Mouse (Mus musculus) erythroblast, adult 5-6 weeks (primary cell): ENCODE data around the gene Trim80. TPM values are rescaled to one million over a fixed set of nuclear protein-coding genes. Genes with fewer than 3 reads are reported as not detected.

Experiments
- ATAC-seq: replicated peaks from 2 replicates; pipeline ENCODE4 v1.8.0; 2016; ENCODE audit warnings: moderate number of reproducible peaks, mild to moderate bottlenecking, moderate TSS enrichment, inconsistent platforms; ENCODE audit not compliant: poor library complexity, low FRiP score, severe bottlenecking
- total RNA-seq, 2 experiments: library from RNA; stranded (forward) in 1 of 2; stranded (reverse) in 1 of 2; fragments of 150-400 nt in 1 of 2; fragments of 200-764, 138-1000 nt in 1 of 2; gene quantifications; 2 replicates each; pipeline versions ENCODE4 v1.2.3 to v1.2.4; 2015 to 2017; ENCODE audit warnings: low replicate concordance in 2 of 2

The Trim80 gene
- total RNA-seq (2015; ENCODE audit: low replicate concordance) (not detected in 2 replicates), total RNA-seq (2017; ENCODE audit: low replicate concordance) (not detected in 2 replicates)

DNA sequence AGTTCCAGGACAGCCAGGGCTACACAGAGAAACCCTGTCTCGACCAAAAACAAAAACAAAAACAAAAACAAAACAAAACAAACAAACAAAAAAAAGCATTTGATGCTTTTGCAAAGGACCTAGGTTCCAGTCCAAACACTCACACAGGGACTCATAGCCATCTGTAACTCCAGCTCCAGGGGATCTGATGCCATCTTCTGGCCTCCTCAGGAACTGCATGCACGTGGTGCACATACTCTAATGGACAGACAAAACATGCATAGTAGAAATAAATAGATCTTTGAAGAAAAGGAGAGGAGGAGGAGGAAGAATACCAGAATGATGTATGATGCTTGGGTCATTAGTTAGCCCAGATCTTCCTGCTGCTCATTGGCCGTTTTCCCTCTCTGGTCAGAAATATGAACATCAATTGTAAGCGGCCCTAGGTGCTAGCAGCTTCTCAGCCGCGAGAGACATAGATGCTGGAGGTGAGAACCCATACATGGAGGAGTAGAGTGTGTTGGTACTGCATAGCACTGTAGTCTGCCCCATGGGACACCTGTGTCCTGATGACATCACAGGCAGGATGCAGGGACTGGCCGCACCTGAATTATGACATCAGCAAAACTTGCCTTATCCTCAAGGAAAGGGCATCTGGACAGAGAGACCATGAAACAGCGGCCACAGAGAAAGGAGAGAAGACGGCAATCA, at the start of gene Trim80:
Gene Trim80, plus strand, starts transcription at position 640 of the 690 bp plus-strand sequence.
- ATAC-seq = no peak

DNA sequence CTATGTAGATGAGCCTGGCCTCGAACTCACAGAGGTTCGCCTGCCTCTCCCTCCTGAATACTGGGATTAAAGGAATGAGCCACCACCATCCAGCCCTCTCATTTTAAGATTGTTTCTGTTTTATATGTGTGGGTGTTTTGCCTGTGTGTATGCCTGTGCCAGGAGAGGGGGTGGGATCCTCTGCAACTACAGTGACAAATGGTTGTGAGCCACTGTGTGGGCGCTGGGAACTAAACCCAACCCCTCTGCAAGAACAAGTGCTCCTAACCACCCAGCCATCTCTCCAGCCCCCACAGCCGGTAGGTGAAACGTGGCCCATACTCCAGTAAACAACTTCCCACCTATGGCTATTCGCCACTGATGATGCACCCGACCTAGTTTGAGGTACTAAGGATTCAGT, 49.0 kb upstream of the Trim80 start:
- ATAC-seq = no peak

DNA sequence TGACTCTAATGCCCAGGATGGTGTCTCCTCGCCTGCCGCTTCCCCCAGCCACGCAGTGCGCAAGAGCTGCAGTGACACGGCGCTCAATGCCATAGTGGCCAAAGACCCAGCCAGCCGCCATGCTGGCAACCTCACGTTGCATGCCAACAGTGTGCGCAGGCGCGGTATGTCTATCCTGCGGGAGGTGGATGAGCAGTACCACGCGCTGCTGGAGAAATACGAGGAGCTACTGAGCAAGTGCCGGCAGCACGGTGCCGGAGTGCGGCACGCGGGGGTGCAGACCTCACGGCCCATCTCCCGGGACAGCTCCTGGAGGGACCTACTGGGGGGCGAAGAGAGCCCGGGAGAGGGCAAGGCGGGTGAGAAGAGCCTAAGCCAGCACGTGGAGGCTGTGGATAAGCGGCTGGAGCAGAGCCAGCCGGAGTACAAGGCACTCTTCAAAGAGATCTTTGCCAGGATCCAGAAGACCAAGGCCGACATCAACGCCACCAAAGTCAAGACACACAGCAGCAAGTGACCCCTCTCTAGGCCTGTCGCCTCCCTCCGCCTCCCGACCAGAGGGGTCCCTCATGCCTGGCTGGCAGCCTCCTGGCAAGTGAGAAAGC, 46.5 kb upstream of the Trim80 start:
- no peak for ATAC-seq

DNA sequence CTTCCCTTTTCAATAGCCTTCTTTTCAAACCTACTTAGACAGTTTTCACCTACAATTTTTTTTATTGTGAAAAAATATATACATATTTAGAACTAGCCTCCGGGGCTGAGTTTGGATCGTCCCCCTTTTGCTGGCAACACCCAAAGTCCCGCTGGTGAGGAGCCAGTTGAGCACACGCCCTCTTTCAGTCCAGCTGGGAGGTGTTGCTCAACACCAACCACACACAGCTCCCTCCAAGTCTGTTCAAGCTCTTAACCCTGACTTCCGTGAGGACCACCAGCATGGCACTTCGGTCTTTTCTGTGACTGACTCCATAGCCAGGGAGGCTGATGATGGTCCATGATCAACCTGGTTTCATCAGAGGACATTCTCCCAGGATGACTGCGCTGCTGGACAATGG, 42.3 kb upstream of the Trim80 start:
- ATAC-seq = no peak

DNA sequence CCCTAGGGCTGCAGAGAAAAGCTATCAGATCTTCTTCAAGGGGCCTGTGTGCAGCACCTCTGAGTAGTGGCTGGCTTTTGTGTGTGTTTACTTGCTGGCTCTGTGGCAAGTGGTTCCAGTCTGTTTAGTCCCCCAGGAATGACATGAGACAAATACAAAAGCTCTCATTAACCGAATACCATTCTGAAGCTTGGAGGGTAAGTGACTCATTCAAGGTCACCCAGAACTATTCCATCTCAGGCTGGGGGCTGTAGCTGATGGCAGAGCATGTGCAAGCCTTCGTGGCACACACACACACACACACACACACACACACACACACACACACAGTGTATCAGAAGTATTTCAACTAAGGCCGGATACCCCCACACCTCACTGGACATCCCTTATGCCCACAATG, 40.2 kb upstream of the Trim80 start:
- no peak for ATAC-seq

DNA sequence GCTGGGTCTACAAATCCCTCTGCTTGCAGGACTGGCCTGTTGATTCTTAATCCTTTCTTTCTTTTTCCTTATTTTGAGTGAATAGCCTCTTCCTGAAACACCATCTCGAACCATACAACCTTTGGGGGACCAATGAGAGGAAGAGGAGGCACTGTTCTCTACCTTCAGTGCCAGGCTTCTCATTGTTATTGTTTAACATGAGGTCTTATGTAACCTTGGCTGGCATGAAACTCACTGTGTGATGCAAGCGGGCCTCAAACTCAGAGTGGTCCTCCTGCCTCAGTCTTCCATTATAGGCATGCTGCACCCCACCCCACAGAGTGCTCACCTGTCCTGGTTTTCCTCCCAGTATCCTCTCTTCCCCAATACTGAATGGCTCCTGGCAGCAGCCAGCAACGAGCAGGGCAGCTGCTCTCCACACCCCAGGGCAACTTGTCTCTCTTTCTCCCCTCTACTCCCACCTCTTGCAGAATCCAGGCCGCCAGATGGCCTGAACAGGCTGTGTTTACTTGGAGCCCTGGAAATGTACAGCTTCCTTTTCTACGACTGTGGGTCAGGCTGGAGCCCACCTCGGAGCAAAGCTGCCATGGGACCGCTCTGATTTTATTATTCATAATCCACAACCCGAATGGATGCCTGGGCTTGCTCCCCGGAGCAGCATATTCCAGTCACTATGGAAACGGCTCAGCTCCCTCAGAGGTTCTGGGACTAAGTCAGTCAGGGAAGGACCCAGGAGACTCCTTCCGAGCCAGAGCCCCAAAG, 39.5 kb upstream of the Trim80 start:
- ATAC-seq = no peak

DNA sequence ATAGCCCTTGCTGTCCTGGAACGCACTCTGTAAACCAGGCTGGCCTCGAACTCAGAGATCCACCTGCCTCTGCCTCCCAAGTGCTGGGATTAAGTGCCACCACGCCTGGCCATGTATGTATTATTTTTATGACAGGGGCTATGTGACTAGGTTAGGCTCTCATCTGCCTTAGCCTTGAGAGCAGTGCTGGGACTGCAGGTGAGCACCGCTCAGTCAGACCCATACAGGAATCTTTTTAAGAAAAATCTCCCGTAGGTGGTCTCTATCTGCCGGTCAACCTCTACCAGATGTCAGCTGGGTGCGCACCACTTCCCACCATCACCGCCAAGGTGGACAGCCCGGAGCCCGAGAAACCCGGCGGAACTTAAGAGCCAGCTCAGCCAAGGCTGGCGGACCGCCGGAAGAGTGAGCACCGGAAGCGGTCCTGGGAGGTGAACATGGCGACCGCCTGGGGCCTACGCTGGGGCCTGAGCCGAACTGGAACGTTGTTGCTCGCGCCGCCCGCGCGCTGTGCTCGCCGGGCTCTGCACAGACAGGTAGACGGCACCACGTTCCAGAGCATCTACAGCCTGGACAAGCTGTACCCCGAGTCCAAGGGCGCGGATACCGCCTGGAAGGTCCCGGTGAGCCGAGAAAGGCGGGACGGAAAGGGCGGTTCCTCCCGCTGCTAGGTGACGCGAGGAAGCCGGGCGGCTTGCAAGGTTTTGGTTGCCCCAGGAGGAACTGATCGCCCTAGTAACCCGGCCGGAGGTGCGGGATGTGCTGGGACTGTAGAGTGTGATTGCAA, 36.8 kb upstream of the Trim80 start, which contains the start of gene Mrpl58:
Gene Mrpl58, plus strand, starts transcription at position 415 of the 787 bp plus-strand sequence.
- ATAC-seq = peak; percentile 92

DNA sequence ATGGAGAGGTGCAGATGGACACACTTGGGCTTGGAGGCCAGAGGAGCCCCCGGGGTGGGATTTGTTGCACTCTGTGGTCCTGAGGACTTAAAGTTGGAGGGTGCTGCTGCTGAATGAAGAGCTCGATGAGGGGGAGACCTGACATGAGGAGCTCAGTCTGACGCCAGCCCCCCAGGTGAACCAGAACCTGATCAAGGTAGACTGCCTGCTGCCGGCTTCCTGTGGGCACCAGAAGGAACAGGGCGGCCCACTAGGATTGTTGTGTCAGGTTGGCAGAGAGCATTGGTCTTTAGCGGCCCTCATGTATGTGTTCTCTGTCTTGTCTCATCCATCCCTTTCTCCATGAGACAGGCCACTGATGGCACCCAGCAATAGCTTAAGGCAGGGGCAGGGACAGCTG, 34.6 kb upstream of the Trim80 start:
- ATAC-seq = no peak

DNA sequence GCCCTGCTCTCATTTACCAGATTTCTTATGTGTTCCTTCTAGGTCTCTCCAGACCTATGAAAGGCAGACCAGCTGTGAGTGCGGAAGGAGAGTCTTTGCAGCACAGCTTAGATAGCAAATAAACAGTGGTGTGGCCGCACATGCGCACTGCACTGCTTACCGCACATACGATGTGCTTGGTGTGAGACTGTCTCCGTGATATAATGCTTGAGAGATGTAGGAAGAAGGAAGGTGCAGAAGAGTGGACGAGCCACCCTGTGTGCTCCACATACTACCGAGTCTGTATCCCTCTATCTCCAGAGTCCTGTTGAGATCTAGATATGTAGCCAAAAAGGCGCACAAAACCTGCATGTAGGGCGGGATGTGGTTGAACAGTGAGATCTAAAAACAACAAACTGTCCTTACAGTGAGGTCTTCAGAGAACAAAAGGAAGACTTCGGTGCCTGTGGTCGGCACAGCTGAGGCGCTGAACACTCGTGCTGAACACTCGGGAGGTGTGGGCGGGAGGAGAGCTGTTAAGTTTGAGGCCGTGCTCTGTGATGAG, 33.4 kb upstream of the Trim80 start:
- no peak for ATAC-seq

DNA sequence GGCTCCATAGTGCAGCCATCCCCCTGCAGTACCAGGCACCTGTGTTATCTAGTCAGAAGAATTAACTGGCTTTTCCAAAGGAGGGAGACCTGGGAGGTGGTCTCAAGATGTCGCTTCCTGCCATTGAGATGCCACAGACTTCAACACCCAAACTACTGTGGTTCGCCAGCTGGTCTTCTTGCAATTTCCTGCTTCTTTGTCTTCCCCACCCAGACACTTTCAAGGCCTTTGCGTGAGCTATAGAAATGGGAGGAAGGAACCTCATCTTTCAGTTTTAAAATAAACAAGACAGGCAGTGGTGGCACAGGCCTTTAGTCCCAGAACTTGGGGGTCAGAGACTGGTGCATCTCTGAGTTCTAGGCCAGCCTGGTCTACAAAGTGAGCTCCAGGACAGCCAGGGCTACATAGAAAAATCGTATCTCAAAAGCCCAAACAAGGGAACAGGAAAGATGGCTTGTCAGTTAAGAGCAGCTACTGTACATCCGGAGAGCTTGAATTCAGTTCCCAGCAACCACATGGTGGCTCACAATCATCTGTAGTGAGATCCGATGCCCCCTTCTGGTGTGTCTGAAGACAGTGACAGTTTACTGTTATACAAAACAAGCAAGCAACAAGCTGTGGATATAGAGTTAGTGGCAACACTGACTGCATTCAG, 32.0 kb upstream of the Trim80 start:
- ATAC-seq = no peak

DNA sequence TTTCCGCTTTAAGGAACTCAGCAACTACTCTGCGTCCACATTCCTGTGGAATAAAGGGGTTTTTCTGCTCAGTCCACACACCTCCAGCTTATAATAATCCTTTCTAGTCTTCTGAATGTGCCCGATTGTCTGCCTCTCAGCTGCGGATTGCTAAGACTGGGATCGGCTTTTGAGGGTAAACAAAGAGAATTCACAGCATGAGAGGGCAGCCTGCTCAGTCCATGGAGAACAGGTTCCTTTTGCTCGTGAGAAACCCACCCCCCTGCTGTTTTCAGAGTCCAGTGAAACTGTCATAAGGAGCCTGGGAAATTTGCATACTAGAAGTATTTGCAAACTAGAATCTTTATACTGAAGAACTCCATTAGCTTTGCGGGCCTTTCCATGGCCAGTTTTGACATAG, 30.8 kb upstream of the Trim80 start:
- ATAC-seq = no peak

DNA sequence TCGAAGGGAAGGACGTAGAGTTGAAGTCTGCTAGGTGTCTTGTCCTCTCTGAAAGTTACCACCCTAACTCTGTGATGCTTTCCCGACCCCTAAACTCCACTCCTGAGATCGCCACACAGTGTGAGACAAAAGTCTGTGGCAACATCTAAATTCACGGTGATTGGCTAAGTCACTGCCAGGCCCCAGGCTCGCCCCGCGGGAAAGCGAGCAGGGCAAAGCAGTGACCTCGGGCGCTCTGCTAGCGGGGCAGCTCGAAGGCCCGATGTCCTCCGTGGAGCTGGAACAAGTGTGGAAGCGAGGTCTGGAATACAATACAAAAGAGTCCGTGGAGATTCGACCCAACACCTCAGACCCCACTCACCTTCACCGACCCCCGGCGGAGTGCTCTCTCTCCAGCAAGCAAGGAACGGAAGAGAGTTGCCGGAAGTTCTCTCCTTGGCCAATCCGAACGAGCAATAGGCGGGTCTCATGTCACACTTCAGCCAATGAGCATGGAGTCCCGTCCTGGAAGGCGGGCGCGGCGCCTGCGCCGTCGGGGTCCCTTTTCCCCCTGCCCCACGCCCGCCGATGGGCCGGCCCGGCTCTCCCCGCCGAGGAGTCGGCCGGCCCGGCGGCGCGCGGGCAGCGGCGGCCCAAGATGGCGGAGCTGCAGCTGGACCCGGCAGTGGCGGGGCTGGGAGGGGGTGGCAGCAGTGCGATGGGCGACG, 20.7 kb upstream of the Trim80 start, which contains the start of the genes Atp5h and Kctd2:
Gene Atp5h, minus strand, starts transcription at position 432 of the 707 bp plus-strand sequence.
Gene Kctd2, plus strand, starts transcription at position 598 of the 707 bp plus-strand sequence.
- peak; percentile 96 for ATAC-seq

DNA sequence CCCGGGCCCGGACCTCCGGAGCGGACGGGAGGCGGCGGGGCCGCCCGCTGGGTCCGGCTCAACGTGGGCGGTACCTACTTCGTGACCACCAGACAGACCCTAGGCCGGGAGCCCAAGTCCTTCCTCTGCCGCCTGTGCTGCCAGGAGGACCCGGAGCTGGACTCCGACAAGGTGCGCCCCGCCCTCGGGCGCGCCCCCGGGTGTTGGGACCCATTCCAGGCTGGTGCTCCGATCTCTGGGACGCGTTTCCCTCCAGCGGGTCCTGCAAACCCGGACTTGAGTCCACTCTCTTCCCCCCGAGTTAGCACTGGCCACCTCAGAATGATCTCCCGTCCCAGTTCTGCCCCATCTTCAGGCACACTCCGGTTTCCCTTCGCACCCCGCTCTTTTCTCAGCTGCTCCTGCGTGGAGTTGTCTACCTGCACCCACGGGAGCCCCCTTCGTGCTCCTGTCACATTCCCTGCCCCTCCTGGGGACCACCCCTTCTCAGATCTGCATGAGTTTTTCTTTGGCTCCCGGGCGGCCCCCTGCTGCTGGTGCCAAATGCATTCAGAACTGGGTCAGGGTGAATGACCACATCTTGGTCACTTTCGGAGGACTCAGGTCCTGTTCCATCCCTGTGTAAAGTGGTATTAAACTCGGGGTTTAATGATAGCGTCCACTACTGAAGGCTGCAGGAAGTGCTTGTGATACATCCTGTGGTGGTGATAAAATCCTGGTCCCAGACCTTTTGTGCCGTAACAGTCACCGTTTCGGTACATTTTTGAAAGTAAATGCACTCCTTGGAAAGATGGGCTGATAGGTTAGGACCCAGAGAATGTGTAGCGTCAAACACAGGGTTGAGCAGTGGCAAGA, 19.8 kb upstream of the Trim80 start:
- ATAC-seq = peak; percentile 45

DNA sequence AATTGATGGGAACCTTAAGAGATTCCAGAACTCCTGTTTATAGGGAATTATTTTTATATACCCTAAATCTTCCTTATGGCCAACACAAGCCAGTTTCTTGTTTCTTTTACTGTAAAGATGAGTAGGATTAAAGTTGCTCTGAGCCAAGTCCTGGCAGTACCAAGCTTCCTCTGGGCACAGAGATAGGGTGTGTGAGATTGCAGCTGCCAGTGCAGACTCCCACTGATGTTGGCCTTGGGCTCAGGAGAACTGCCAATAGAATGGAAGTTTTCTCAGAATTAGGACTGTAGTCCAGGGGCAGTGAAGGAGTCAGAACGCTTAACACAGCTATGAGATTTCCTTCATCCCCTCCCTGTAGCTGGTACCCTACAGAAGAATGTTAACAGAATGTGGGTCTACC, 19.0 kb upstream of the Trim80 start:
- ATAC-seq = no peak

DNA sequence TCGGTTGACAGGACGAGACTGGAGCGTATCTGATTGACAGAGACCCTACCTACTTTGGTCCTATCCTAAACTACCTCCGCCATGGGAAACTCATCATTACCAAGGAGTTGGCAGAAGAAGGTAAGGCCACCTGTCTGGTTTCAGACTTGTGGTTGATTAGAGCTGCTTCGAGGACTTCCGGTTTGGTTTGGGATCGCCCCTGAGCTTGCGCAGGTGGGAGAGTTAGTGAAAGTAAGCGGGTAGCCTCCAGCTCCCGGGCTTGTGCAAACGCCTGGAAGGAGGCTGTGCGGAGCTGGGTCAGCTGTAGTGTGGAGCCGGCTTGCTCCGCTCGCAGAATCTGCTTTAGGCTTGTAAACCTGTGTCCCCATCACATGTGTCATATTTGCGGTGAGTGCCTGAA, 18.4 kb upstream of the Trim80 start:
- no peak for ATAC-seq

DNA sequence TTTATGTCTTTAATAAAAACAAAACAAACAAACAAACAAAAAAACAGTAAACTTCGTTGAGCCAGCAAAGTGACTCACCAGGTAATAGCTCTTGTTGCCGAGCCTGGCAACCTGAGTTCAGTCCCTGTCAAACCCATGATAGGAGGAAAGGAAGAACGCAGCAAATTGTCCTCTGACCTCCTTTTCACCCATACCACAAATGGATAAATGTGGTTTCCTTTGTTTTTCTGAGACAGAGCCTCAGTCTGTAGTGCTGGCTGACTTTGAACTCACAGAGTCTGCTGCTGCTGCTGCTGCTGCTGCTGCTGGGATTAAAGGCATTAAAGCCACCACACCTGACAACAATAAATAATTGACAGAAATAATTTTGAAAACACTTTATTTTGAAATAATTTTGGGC, 17.3 kb upstream of the Trim80 start:
- no peak for ATAC-seq

DNA sequence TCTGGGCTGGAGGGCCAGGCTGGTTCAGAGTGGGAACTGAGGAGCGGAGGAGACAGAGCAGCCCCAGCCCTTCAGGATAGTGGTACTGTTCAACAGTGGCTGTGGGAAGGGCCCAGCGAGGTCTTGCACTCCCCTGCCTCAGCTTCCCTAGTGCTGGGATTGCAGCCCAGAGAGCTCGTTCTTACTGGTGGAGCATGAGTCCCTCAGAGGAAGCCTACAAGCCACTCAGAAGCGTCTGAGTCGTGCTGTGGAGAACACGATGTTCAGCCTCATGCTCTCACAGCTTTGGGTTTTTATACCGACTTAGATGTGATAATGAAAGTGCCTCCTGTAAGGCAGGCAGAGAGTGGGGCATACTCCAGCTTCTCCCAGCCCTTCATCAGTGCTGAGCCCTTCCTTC, 15.7 kb upstream of the Trim80 start:
- ATAC-seq = no peak

DNA sequence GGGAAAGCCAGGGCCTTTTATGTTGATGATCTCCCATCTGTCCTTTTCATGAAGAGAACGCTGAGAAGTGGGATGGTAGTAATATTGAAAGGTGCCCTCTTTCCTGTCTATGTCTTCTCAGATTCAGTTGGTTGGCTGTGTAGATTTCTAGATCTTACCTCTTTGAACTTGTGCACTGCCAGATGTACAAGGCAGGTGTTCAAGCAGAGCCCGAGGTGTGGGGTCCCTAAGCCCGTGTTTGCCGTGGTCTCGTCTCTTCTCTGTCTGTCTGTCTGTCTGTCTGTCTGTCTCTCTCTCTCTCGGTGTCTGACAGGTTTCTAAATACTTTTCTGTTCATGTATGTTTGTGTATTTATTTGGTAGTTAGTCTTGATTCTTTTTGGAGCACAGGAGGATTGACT, 14.7 kb upstream of the Trim80 start:
- no peak for ATAC-seq
